Mouse (Mus musculus) monocyte, adult 5-6 weeks (primary cell): ENCODE measurements around the gene Olfr243. TPM values are rescaled to one million over a fixed set of nuclear protein-coding genes. Genes with fewer than 3 reads are reported as not detected.
"Not testable (repeated sequence)": the region's sequence is repeated elsewhere in the genome, so short reads cannot be mapped to it uniquely, and the experiment has no call there.

Experiments
- ATAC-seq: fragments of 153-309, 156-312 bp; replicated peaks from 2 replicates; pipeline ENCODE4 v1.8.0; 2017; ENCODE audit warnings: mild to moderate bottlenecking; ENCODE audit not compliant: low TSS enrichment, insufficient number of reproducible peaks, severe bottlenecking, poor library complexity, low FRiP score
- total RNA-seq: library from RNA; stranded (forward); fragments of 200-1000, 200-491, 200-594 nt; gene quantifications from 3 replicates; pipeline ENCODE4 v1.2.3, GENCODE M21; 2017

Gene Olfr243
- total RNA-seq: not detected in 3 replicates

DNA sequence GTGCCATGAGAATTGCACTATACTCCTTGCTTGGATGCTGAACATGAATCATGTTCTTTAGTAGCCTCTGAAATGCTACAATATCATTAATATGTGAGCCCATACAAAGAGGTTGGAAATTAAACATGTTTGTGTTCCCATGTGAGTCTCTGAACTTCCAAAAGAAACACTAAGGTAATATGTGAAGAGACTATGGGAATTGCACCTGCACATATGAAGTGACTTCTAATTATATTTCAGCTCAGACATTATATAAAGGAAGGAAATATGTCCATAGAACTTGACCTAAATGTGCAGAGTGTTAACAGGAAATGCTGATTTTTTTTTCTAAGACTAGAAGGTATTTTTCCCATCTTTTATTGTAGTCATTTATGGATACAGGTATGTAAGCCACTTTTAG lies at the start of gene Olfr243:
Olfr243 (plus strand) TSS at position 301 of the 400 bp plus-strand sequence.
- ATAC-seq: no peak

DNA sequence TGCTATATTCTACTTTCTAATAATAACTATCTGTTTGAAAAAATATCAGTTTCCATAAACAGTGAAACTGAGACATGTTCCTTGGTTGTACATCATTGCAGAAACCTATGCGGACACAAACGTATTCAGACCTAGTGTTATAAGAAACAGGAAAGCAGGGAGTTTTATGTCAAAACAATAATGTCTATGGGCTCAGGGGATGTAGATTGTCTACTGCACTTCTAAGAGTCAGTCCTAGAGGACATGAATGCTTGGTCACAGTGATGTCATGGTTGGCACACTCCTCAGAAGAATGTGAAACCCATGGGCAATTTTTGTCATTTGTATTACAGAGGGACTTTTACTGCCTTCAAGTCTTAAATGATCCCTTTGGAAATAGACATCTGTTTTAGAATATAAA lies 43.4 kb upstream of the Olfr243 start, which contains the start of gene Olfr624:
Olfr624 (minus strand) TSS at position 101 of the 400 bp plus-strand sequence.
- no peak for ATAC-seq

DNA sequence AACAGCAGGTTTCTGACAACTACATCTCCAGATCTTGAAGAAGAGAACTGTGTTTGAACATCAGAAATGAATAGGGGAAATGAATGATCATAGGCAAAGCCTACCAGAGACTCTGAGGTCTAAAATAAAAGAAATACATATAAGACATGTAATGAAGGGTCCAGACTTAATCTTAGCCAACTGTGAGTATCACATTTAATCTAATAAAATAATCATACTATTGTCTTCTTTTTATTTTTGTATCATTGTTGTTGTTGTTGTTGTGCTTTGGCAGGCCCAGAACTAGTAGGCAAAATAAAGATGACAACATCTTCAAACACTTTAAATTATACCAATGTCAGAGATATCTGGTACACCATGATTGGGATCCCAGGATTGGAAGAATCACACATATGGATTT lies 32.1 kb upstream of the Olfr243 start, which contains the start of gene Olfr625-ps1:
Olfr625-ps1 (plus strand) TSS at position 301 of the 400 bp plus-strand sequence.
- no peak for ATAC-seq

DNA sequence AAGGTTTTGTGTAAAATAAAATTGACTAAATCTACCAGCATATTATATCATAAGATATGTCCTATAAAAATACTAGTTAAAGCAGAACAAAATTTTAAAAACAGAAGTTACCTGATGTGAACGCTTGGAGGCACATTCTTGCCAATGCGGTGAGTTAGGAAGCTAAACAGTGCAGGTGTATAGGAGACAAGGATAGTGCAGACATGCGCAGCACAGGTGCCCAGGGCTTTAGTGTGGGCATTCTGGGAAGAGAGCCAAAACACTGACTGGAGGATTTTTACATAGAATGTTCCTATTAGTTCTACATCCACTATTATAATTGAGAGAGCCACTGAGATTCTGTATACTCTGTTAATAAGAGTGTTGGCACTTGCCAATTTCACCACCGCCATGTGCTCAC lies 15.0 kb upstream of the Olfr243 start:
- ATAC-seq: no peak

DNA sequence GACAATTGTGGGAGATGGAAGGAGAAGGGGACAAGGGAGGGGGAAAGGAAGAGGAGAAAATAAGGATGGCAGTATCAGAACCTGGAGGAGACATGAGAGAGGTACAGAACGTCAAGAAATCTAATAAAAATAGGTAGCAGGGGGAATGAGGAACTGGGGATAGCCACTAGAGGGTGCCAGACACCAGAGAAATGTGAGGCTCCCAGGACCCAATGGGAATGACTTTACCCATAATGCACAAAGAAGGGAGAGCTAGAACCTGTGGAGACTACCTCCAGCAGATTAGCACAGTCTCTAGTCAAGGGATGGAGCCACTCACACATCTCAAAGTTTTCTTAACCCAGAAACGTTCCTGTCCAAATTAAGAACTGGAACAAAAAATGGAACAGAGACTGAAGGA lies 2.4 kb upstream of the Olfr243 start:
- no peak for ATAC-seq

DNA sequence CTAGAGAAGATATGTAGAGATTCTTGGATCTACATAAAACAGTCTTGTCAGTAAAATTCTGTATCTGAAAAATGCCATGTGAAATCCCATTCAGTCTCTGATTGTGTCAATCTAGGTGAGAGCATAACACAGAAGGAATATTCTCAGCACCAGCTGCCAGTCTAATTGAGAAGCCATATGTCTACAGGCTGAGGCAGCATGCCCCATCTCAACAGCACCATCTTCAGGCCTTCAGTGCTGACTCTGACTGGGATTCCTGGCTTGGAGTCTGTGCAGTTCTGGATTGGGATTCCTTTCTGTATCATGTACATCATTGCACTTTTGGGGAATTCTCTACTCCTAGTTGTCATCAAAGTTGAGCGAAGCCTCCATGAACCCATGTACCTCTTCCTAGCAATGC lies 1.9 kb downstream of the Olfr243 start:
- not testable (repeated sequence) for ATAC-seq

DNA sequence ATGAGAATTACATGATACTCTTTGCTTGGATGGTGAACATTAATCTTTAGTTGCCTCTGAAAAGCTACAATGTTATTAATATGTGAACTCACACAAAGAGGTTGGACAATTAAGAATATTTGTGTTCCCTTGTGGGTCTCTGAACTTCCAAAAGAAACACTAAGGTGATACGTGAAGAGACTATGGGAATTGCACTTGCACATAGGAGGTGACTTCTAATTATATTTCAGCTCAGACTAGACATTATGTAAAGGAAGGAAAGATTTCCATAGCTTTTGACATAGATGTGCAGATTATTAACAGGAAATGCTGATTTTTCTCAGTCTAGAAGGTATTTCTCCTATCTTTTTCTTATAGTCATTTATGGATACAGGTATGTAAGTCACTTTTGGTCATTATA lies 15.6 kb downstream of the Olfr243 start, which contains the start of gene Olfr628:
Olfr628 (plus strand) TSS at position 301 of the 400 bp plus-strand sequence.
- ATAC-seq: no peak

DNA sequence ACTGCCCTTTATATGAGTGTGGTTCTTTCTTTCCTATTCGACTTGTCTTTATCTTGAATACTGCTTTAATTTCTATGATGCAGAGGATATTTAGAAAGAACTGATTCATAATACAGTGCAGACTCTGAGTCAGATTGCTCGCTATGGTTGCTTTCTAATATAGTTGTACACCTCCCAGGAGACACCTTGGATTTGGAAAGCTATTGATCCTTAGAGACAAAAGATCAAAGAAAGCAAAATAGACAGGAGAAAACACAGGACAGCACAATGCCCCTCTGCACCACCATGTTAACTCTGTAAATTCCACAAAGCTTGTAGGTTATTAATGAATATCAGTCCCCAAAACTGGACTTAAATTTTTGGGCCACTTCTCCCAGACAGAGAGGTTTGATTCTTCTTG lies 30.4 kb downstream of the Olfr243 start, which contains the start of gene Olfr629:
Olfr629 (minus strand) TSS at position 101 of the 400 bp plus-strand sequence.
- ATAC-seq: no peak

DNA sequence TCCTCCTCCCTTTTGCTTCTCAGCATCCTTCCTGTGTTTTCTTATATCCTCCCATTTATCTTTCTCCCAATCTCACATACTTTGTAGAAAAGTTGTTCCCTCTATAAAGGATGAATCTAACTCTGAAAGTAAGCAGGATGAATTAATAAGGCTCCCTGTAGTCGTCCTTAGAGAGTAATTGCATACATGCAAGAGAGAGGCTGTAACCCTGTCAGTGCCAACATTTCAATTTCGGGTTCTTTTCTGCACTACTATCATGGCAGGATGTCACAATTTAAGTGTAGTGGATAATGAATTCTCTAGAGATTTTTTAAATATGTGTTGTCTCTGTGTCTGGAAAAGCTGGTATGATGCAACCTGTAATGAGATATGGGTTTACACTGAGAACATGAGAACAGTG lies 42.8 kb downstream of the Olfr243 start, which contains the start of gene Olfr630:
Olfr630 (minus strand) TSS at position 101 of the 400 bp plus-strand sequence.
- no peak for ATAC-seq

DNA sequence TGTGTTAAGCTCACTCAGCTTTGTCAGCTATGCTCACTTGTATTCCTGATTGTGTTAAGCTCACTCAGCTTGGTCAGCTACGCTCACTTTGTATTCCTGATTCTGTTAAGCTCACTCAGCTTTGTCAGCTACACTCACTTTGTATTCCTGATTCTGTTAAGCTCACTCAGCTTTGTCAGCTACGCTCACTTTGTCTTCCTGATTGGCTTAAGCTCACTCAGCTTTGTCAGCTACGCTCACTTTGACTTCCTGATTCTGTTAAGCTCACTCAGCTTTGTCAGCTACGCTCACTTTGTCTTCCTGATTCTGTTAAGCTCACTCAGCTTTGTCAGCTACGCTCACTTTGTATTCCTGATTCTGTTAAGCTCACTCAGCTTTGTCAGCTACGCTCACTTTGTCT lies 47.7 kb downstream of the Olfr243 start:
- not testable (repeated sequence) for ATAC-seq

DNA sequence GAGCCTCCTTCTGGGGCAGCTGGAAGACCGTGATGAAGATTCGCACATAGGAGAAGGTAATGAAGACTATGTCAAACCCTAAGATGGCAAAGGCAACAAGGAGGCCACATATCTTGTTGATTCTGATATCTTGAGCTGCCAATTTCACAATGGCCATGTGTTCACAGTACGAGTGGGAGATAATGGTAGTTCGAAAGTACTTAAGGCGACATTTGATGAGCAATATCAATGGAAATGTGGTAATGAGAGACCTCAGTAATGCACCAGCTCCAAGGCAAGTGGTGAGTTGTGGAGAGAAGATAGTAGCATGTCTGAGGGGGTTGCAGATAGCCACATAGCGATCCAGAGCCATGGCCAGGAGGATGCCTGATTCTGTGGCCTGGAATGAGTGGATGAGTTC lies 53.2 kb downstream of the Olfr243 start:
- not testable (repeated sequence) for ATAC-seq

Other genes with a start within 250 kb of the Olfr243 start
- gene Olfr608, start 244.8 kb upstream of the Olfr243 start, total RNA-seq: not detected in 3 replicates
- gene Olfr609, start 216.6 kb upstream of the Olfr243 start, total RNA-seq: not detected in 3 replicates
- gene Olfr610, start 202.5 kb upstream of the Olfr243 start, total RNA-seq: not detected in 3 replicates
- not detected in 3 replicates for gene Olfr611, start 193.8 kb upstream of the Olfr243 start, total RNA-seq
- gene Olfr612, start 172.0 kb upstream of the Olfr243 start, total RNA-seq: not detected in 3 replicates
- not detected in 3 replicates for gene Olfr613, start 166.6 kb upstream of the Olfr243 start, total RNA-seq
- not detected in 3 replicates for gene Olfr615, start 158.6 kb upstream of the Olfr243 start, total RNA-seq
- gene Olfr616, start 145.5 kb upstream of the Olfr243 start, total RNA-seq: not detected in 3 replicates
- not detected in 3 replicates for gene Olfr617, start 141.6 kb upstream of the Olfr243 start, total RNA-seq
- not detected in 3 replicates for gene Olfr618, start 124.6 kb upstream of the Olfr243 start, total RNA-seq
- not detected in 3 replicates for gene Olfr619, start 114.1 kb upstream of the Olfr243 start, total RNA-seq
- gene Olfr620, start 102.1 kb upstream of the Olfr243 start, total RNA-seq: not detected in 3 replicates
- gene Olfr622, start 72.0 kb upstream of the Olfr243 start, total RNA-seq: not detected in 3 replicates
- not detected in 3 replicates for gene Olfr623, start 51.0 kb upstream of the Olfr243 start, total RNA-seq
- not detected in 3 replicates for gene Olfr624, start 43.5 kb upstream of the Olfr243 start, total RNA-seq
- not detected in 3 replicates for gene Olfr625-ps1, start 32.0 kb upstream of the Olfr243 start, total RNA-seq
- not detected in 3 replicates for gene Olfr628, start 15.7 kb downstream of the Olfr243 start, total RNA-seq
- 0.39 TPM in 1 of 3 replicates, not detected in the others for gene Olfr629, start 30.3 kb downstream of the Olfr243 start, total RNA-seq
- gene Olfr630, start 42.7 kb downstream of the Olfr243 start, total RNA-seq: not detected in 3 replicates
- not detected in 3 replicates for gene Olfr69, start 56.9 kb downstream of the Olfr243 start, total RNA-seq
- gene Olfr68, start 65.0 kb downstream of the Olfr243 start, total RNA-seq: not detected in 3 replicates
- not detected in 3 replicates for gene Olfr67, start 77.2 kb downstream of the Olfr243 start, total RNA-seq
- 142 to 1,259 TPM (median 1,026 TPM) in 3 replicates for gene Hbb-bt, start 99.3 kb downstream of the Olfr243 start, total RNA-seq
- 710 to 7,610 TPM (median 7,195 TPM) in 3 replicates for gene Hbb-bs, start 113.4 kb downstream of the Olfr243 start, total RNA-seq
- gene Hbb-bh2, start 125.8 kb downstream of the Olfr243 start, total RNA-seq: not detected in 3 replicates
- not detected in 3 replicates for gene Hbb-bh1, start 128.5 kb downstream of the Olfr243 start, total RNA-seq
- not detected in 3 replicates for gene Hbb-y, start 138.5 kb downstream of the Olfr243 start, total RNA-seq
- gene Olfr66, start 171.6 kb downstream of the Olfr243 start, total RNA-seq: not detected in 3 replicates
- not detected in 3 replicates for gene Olfr64, start 179.8 kb downstream of the Olfr243 start, total RNA-seq
- not detected in 3 replicates for gene Olfr65, start 188.8 kb downstream of the Olfr243 start, total RNA-seq
- gene Olfr631, start 214.2 kb downstream of the Olfr243 start, total RNA-seq: not detected in 3 replicates
- gene Olfr632, start 219.7 kb downstream of the Olfr243 start, total RNA-seq: not detected in 3 replicates
- gene Olfr633, start 229.8 kb downstream of the Olfr243 start, total RNA-seq: not detected in 3 replicates